Mouse (Mus musculus) c-Kit-positive CD71-positive TER-119-negative erythroid progenitor cells, embryonic 14.5 days (primary cell): ENCODE measurements around the gene Ern2.

Experiments used
- DNase-seq: peaks from one replicate; pipeline ENCODE4 v3.0.0-alpha.2; 2013; ENCODE audit warnings: low read depth

The Ern2 gene

DNA sequence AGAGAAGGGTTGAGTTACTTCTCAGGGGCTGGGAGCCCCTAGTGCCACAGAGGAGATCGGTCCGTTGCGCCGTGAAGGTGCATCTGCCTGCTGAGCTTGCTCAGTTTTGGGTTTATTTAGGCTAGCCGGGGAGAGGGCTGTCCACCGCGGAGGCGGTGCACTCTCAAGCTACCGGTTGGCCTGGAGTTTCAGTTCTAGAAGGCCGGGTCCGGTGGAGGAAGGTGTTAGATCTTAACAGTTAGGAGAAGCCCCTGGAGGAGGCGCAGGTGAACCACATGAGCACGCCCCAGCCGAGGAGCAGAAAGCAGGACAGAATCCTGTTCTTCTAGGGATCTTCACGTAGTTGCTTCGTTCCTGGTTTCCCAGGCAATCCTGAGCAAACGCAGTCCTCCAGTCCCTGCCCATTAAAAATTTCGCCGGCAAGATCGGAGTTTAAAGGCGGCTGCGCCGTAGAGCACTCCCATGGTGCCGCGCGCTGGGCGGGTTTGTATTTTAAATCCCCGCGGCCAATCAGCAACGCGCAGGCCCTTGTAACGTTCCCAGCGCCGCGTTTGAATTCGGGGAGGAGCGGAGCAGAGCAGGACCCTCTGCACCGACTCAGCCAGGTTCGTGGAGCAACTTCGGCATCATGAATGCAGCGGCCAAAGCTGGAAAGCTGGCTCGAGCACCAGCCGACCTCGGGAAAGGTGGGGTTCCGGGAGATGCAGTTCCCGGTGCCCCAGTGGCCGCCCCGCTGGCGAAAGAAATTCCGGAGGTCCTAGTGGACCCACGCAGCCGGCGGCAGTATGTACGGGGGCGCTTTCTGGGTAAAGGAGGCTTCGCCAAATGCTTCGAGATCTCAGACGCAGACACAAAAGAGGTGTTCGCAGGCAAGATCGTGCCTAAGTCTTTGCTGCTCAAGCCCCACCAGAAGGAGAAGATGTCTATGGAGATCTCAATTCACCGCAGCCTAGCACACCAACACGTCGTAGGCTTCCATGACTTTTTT is 26.8 kb downstream of the Ern2 start, which contains the start of gene Plk1:
TSS of gene Plk1 (plus strand) at position 525 of the 988 bp plus-strand sequence.
- DNase-seq = peak; percentile 84

DNA sequence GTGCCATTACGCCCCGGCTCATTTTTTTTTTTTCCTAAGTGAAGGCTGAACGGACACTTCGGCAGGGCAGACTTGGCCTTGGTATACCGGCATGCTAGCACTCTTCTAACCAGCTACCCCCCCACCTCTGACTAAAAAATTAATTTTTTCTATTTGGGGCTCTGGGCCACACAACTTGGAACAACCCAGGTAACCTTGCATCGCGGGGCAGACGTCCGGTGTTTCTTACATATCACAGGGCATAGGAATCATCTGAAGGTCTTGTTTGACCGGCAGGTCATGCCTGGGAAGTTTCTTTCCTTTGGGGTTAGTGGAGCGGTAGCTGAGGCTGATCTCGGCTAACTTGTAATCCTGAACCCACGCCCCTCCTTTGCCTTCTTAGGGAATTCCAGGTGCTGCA is 27.5 kb downstream of the Ern2 start:
- no peak for DNase-seq

DNA sequence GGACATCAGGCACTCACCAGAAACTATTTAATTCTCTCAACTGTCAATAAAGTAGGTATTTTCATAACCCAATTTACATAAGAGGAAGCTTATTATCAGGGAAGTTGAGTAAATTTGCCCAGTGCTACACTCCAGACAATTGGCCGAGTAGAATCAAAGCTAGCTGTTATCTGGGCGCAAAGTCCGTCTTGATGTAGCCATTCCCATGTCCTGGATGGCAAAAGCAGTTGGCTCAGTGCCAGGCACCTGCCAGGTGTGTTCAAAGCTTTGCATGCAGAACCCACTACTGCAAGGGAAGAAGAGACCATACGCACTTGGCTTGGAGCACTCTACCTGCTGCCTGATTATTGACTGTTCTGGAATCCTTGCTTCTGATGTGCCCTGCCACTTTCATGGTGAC is 33.5 kb downstream of the Ern2 start:
- no peak for DNase-seq

DNA sequence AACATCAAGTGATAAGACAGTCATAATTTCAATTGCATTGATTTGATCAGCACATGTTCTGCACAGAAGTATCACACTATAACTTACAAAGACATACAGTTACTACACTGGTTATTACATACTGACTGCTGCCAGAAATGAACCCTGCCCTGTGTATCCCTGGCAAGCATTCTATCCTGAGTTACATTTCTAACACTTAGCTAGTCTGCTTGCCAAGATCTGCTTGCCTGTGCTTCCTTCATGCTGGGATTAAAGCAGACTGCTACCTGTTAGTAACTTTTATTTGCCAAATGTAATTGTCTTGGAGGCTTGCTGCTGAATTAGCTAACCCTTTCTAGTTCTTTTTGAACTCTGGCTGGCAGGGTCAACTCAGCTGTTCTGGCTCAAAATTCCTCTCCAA is 45.0 kb downstream of the Ern2 start:
- no peak for DNase-seq

DNA sequence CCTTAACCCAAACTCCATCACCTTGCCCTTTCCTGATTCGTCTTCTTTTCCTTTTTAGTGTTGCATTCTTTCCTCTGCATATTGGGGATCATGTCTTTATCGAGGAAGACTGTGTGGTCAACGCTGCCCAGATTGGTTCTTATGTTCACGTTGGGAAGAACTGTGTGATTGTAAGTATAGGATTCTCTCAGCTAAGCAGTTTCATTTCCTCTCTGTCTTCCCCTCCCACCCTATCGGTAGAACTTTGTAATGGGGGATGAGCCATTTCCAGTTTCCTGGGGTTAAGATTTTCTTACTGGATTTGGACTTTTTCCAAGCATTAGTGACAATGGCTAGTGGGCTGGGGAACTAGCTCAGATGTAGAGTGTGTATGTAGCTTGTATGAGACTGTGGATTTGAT is 47.8 kb downstream of the Ern2 start:
- DNase-seq = no peak

DNA sequence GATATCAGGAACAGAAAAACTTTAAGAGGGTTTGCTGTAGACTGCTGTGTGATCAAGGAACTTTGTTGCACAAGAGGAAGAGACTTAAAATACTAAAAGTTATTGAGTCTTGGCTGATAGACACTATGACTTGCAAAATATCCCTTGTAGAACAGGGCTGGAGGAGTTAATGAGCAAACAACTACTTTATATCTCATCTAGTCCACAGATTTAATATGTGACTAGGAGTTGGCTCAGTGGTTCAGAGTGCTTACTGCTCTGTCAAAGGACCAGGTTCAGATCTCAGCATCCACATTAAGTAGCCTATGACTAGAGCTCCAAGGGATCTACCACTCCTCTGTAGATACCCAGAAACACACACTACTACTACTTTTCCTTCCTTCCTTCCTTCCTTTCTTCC is 48.9 kb downstream of the Ern2 start:
- no peak for DNase-seq

DNA sequence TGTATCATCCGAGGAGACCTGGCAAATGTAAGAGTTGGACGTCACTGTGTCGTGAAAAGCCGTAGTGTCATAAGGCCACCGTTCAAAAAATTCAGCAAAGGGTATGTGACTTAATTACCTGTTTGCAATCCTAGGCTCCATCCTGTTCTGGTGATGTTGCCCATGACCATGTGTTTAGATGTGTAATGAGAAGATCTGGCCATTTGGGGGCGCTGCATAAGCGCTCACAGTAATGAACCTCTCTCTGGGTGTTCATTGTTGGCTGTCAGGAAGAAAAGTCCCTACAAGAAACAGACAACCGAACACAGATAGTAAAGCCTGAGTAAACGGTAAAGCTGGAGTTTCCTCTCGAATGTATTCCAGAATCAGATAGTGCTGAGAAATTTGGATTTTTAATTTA is 50.9 kb downstream of the Ern2 start:
- peak; percentile 52 for DNase-seq

DNA sequence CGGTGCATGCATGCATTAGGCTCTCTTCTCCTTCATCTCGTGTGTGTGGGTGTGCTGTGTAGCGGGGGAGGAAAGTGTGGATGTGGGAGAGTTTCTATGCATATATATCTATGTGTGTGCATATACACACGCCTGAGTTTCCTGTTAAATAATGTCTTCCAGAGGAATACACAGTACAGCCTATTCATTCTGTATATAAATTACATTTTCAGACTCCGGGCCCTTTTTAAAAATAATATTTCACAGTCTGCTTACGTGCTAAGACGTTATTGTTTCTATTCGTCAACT is 52.7 kb downstream of the Ern2 start:
- no peak for DNase-seq

DNA sequence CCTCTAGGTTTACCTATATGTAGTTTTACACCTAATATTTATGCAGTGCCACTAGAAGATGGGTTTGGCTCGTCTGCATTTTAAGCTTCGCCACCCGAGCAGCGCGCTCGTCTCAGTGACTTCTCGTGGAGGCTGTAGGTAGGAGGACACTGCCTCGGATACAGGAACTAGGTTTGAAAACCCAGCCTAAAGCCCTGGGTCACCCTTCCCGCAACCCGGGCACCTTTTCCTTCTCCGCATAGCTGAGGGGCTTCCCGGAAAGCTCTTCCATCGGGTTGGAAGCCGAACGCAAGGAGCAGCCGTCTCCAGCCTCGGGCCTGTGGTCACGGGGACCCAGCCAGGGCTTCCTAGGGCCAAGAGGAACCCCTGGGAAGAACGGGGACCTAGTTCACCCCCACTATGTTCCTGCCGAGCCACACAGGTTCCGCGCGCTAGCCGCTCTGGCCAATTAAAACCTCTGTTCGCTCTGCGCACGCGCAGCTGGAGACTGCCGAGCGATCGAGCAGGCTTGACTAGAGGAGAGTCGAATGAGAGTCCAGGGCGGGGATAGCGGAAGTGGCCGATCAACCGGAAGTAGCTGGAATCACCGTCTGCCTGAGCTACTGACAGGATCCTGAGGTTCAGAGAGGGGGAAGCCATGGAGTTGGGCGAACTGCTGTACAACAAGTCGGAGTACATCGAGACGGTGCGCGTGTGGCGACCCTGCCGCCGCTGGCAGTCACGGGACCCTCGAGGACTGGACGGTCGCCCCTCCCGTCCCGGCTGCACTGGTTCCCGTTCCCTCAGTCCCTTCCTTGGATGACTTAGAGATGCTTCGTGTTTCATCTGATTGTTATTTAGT is 53.3 kb downstream of the Ern2 start, which contains the start of the genes Palb2 and Dctn5:
TSS of gene Palb2 (minus strand) at position 489 of the 841 bp plus-strand sequence.
TSS of gene Dctn5 (plus strand) at position 545 of the 841 bp plus-strand sequence.
- peak; percentile 99 for DNase-seq

DNA sequence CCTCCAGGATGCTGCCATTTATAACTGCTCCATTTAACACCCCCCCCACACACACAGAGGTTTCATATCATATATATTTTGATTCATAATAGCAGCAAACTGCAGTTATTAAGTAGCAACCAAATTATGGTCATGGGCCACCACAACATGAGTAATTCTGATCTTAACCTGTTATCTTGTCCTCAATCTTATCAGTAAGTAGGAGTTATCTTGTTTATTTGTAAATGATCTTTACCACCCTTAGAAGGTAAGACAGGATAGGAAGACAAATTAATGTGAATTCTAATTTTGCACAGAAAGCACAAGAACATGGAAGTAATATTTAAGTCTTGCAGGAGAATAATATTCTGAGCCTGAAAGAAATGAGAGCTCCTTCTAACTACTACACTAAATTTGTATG is 54.2 kb downstream of the Ern2 start:
- DNase-seq = peak; percentile 7

DNA sequence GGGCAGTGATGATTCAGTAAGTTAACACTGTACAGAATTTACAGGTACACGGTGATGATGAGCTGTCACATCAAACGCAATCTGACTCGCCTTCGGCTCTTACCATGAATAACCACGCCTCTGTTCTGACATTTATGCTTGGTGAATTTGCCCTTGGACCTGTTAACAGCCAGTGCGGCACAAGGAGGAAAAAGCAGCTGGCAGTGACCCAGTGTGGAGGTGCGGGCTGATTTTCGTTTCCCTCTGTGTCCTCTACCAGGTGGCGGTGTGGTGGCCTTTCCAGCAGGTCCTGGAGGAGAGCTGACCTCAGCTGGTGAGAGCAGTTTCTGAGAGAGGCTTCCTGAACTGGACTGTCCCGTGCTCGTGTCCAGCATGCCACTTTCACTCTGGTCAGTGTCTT is 59.1 kb downstream of the Ern2 start:
- no peak for DNase-seq

DNA sequence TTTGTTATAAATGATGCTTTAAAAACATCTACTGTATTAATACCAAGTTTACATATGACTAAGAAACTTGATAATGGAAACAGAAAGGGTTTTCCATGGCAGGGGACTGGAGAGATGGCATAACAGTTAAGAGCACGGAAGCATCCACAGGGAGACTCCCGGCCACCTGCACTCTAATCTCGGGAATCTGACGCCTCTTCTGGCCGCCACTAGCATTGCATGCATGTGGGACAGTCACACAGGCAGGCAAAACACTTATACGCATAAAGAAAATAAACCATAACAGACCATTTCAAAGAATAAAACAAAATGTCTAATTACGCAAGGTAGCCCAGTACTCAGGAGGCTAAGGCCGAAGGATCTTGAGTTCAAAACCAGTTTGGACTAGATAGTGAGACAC is 60.4 kb downstream of the Ern2 start:
- DNase-seq = no peak

DNA sequence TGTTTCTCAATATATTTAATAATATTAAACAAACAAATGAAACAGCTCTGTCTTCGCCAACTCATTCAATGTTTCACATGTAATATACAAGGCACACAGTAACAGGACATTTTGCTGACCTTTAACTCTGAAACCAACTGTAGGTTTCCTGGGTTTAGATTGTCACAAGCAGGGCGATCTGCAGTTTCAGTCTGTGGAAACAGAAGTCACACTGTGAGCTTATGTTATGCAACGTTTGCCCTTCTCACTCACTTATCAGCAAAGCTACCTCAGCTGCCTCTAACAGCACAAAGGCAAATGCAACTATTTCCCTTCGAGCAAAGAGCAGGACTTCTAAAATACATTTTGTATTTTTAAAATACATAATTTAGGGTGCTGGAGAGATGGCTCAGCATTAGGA is 62.5 kb downstream of the Ern2 start:
- DNase-seq = no peak
